Comparison of ENCODE assay signal across 9 mouse cellular contexts in the genomic region with DNA sequence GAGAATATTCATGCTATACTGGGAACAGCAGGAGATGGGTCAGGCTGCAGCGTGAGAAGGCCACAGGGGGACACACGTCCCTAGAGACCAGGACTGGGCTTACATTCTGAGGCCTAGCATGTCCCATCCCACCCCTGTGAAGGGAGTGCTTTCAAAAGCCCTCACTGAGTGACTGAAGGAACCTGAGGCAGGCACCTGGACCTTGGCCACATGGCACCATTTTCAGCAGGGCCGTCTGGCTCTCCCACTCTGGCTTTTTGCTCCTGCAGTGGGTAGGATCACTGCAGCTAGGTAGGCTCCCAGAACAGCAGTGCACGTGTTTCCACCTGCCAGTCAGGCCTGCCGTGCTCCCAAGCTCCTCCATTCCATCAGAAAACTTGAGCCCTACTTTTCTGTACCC. TPM values are rescaled to one million over a fixed set of nuclear protein-coding genes. Genes with fewer than 3 reads are reported as not detected.
DNase-seq lines count a peak whose midpoint lies in the region; ATAC-seq and TF ChIP-seq lines count a peak whose summit lies in the region.
"Had no signal": no experiment of that assay in that cellular context is flagged by ENCODE, and none has a peak within 500 bp of the region (broad histone marks: within the 10 kb centered on the region; RNA-seq: fewer than 3 reads in every experiment).

No protein-coding gene starts in this region.

- H3K27me3 ChIP-seq in heart, embryonic 12.5 days (replicated peaks) = no peaks in the 10 kb centered on the region
- no peaks in the 10 kb centered on the region for H3K27me3 ChIP-seq in lung, embryonic 16.5 days (ENCODE audit: control insufficient read depth, insufficient read depth, low read depth, low read length)
- H3K27me3 ChIP-seq in hindbrain, embryonic 11.5 days (ENCODE audit: control insufficient read depth, insufficient read depth, low read length) = no peaks in the 10 kb centered on the region
- no peaks in the 10 kb centered on the region for H3K27me3 ChIP-seq in liver, postnatal 0 days (ENCODE audit: insufficient read depth, low read length)

- no peak for ATAC-seq in heart, embryonic 12.5 days (ENCODE audit: insufficient number of reproducible peaks, low FRiP score)
- no peak for ATAC-seq in lung, embryonic 16.5 days (ENCODE audit: low read depth)
- ATAC-seq in hindbrain, embryonic 11.5 days (ENCODE audit: low FRiP score) = no peak
- no peak for ATAC-seq in liver, postnatal 0 days

- no peak overlapping the region for H3K9ac ChIP-seq in heart, embryonic 12.5 days
- H3K9ac ChIP-seq in lung, embryonic 16.5 days (ENCODE audit: low read length) = no peak overlapping the region
- H3K9ac ChIP-seq in hindbrain, embryonic 11.5 days (ENCODE audit: low read depth, low read length) = no peak overlapping the region
- no peak overlapping the region for H3K9ac ChIP-seq in liver, postnatal 0 days (replicated peaks)

- peak overlapping the region; percentile 63 for H3K27ac ChIP-seq in heart, embryonic 12.5 days (ENCODE audit: poor library complexity, severe bottlenecking)
- peak overlapping the region; percentile 80 for H3K27ac ChIP-seq in lung, embryonic 16.5 days (ENCODE audit: low read length)
- H3K27ac ChIP-seq in hindbrain, embryonic 11.5 days (ENCODE audit: low read depth, low read length) = peak overlapping the region; percentile 13; the same call in 1 of the 2 replicates
- peak overlapping the region; percentile 63 for H3K27ac ChIP-seq in liver, postnatal 0 days (ENCODE audit: low read depth)

- peaks cover 50% of the 10 kb centered on the region for H3K4me1 ChIP-seq in heart, embryonic 12.5 days (replicated peaks)
- peaks cover 83% of the 10 kb centered on the region for H3K4me1 ChIP-seq in lung, embryonic 16.5 days (replicated peaks; ENCODE audit: control insufficient read depth, insufficient read depth, low read length)
- H3K4me1 ChIP-seq in hindbrain, embryonic 11.5 days (replicated peaks; ENCODE audit: control insufficient read depth, insufficient read depth, low read length) = peaks cover 9% of the 10 kb centered on the region
- peaks cover 65% of the 10 kb centered on the region for H3K4me1 ChIP-seq in liver, postnatal 0 days (ENCODE audit: insufficient read depth)

- TF ChIP-seq CTCF in liver, postnatal 0 days (IDR thresholded peaks at IDR 0.05; ENCODE audit: low read depth) = no peak

- no peak overlapping the region for H3K4me2 ChIP-seq in heart, embryonic 12.5 days
- no peak overlapping the region for H3K4me2 ChIP-seq in lung, embryonic 16.5 days (ENCODE audit: low read depth, low read length)
- H3K4me2 ChIP-seq in hindbrain, embryonic 11.5 days (replicated peaks; ENCODE audit: low read depth, low read length) = no peak overlapping the region
- H3K4me2 ChIP-seq in liver, postnatal 0 days (ENCODE audit: low read depth, low read length) = no peak overlapping the region

- 76% methylated on average over 5 of the region's 5 CpGs for WGBS in heart, embryonic 12.5 days
- 66% methylated on average over 5 of the region's 5 CpGs for whole genome bisulfite sequencing in lung, embryonic 16.5 days
- 76% methylated on average over 5 of the region's 5 CpGs for WGBS in hindbrain, embryonic 11.5 days
- 70% methylated on average over 5 of the region's 5 CpGs for WGBS in liver, postnatal 0 days (ENCODE audit: insufficient replicate concordance)

- no peak for DNase-seq in heart, postnatal 4 days
- DNase-seq in lung, adult 18-20 months = no peak
- no peak for DNase-seq in hindbrain, embryonic 11.5 days (ENCODE audit: low spot score)
- DNase-seq in liver, postnatal 0 days = no peak
- no peak for DNase-seq in adrenal gland, postnatal 36 days
- no peak for DNase-seq in right cerebral cortex, postnatal 25 days

- H3K9me3 ChIP-seq in heart, embryonic 12.5 days (replicated peaks) = no peaks in the 10 kb centered on the region
- no peaks in the 10 kb centered on the region for H3K9me3 ChIP-seq in lung, embryonic 16.5 days (ENCODE audit: control insufficient read depth, low read length)
- H3K9me3 ChIP-seq in hindbrain, embryonic 11.5 days (ENCODE audit: control insufficient read depth, low read length) = no peaks in the 10 kb centered on the region
- no peaks in the 10 kb centered on the region for H3K9me3 ChIP-seq in liver, postnatal 0 days (ENCODE audit: low read length)

- no peak for TF ChIP-seq EP300 in liver, postnatal 0 days (IDR thresholded peaks at IDR 0.05; ENCODE audit: low read depth)

- no peaks in the 10 kb centered on the region for H3K36me3 ChIP-seq in heart, embryonic 12.5 days
- no peaks in the 10 kb centered on the region for H3K36me3 ChIP-seq in lung, embryonic 16.5 days (ENCODE audit: control insufficient read depth, insufficient read depth, low read length)
- no peaks in the 10 kb centered on the region for H3K36me3 ChIP-seq in hindbrain, embryonic 11.5 days (ENCODE audit: control insufficient read depth, insufficient read depth, low read length)
- no peaks in the 10 kb centered on the region for H3K36me3 ChIP-seq in liver, postnatal 0 days (replicated peaks; ENCODE audit: insufficient read depth, low read length)

- H3K4me3 ChIP-seq in heart, embryonic 12.5 days = no peak overlapping the region
- H3K4me3 ChIP-seq in lung, embryonic 16.5 days (ENCODE audit: low read length) = no peak overlapping the region
- H3K4me3 ChIP-seq in hindbrain, embryonic 11.5 days (ENCODE audit: low read depth, low read length) = no peak overlapping the region
- no peak overlapping the region for H3K4me3 ChIP-seq in liver, postnatal 0 days (ENCODE audit: low read depth, low read length)

RNA-seq across cellular contexts. Expression of gene Spns2, which starts 21.2 kb away (rescaled TPM):
- polyA plus RNA-seq in heart, embryonic 12.5 days (2016; fragmentation: Nextera tagmentation; extraction: Ambion mirVana) = 3.3 and 3.5 TPM in 2 replicates
- 10 to 100 TPM; 17.0 to 18.0 TPM for total RNA-seq in heart, postnatal 4 days (2021)
- 3.1 and 3.2 TPM in 2 replicates for polyA plus RNA-seq in lung, embryonic 16.5 days (2015; fragmentation: Nextera tagmentation; extraction: Ambion mirVana)
- polyA plus RNA-seq in hindbrain, embryonic 11.5 days (2014; fragmentation: Nextera tagmentation; extraction: Ambion mirVana) = 5.3 and 6.2 TPM in 2 replicates
- 4.1 and 4.9 TPM in 2 replicates for polyA plus RNA-seq in liver, postnatal 0 days (2015; fragmentation: Nextera tagmentation; extraction: Ambion mirVana)
- 1 to 10 TPM; 2.2 to 3.4 TPM for total RNA-seq in adrenal gland, postnatal 36 days (2021)

RNA-seq across cellular contexts. Expression of gene Mybbp1a, which starts 27.4 kb away (rescaled TPM):
- 99.5 and 106 TPM in 2 replicates for polyA plus RNA-seq in heart, embryonic 12.5 days (2016; fragmentation: Nextera tagmentation; extraction: Ambion mirVana)
- 10 to 100 TPM; 55.6 to 55.9 TPM for total RNA-seq in heart, postnatal 4 days (2021)
- 106 and 126 TPM in 2 replicates for polyA plus RNA-seq in lung, embryonic 16.5 days (2015; fragmentation: Nextera tagmentation; extraction: Ambion mirVana)
- 112 and 145 TPM in 2 replicates for polyA plus RNA-seq in hindbrain, embryonic 11.5 days (2014; fragmentation: Nextera tagmentation; extraction: Ambion mirVana)
- 40.2 and 44.5 TPM in 2 replicates for polyA plus RNA-seq in liver, postnatal 0 days (2015; fragmentation: Nextera tagmentation; extraction: Ambion mirVana)
- total RNA-seq in adrenal gland, postnatal 36 days (2021) = 100 to 1,000 TPM in 1 of 2 experiments, 10 to 100 TPM in 1; 86.3 to 101 TPM

RNA-seq across cellular contexts. Expression of gene Ggt6, which starts 33.2 kb away (rescaled TPM):
- polyA plus RNA-seq in heart, embryonic 12.5 days (2016; fragmentation: Nextera tagmentation; extraction: Ambion mirVana) = not detected in 2 replicates
- not detected for total RNA-seq in heart, postnatal 4 days (2021)
- polyA plus RNA-seq in lung, embryonic 16.5 days (2015; fragmentation: Nextera tagmentation; extraction: Ambion mirVana) = 0.19 TPM in 1 of 2 replicates, not detected in the other
- polyA plus RNA-seq in hindbrain, embryonic 11.5 days (2014; fragmentation: Nextera tagmentation; extraction: Ambion mirVana) = not detected in 2 replicates
- 0.79 and 1.2 TPM in 2 replicates for polyA plus RNA-seq in liver, postnatal 0 days (2015; fragmentation: Nextera tagmentation; extraction: Ambion mirVana)
- total RNA-seq in adrenal gland, postnatal 36 days (2021) = 1 to 10 TPM in 1 of 2 experiments, under 1 TPM in 1; 0.79 to 5.3 TPM
- total RNA-seq: left cerebral cortex, postnatal 25 days had no signal

RNA-seq across cellular contexts. Expression of gene Smtnl2, which starts 57.0 kb away (rescaled TPM):
- 191 and 194 TPM in 2 replicates for polyA plus RNA-seq in heart, embryonic 12.5 days (2016; fragmentation: Nextera tagmentation; extraction: Ambion mirVana)
- 10 to 100 TPM; 62.2 to 63.4 TPM for total RNA-seq in heart, postnatal 4 days (2021)
- 133 and 136 TPM in 2 replicates for polyA plus RNA-seq in lung, embryonic 16.5 days (2015; fragmentation: Nextera tagmentation; extraction: Ambion mirVana)
- polyA plus RNA-seq in hindbrain, embryonic 11.5 days (2014; fragmentation: Nextera tagmentation; extraction: Ambion mirVana) = 4.7 and 8.7 TPM in 2 replicates
- polyA plus RNA-seq in liver, postnatal 0 days (2015; fragmentation: Nextera tagmentation; extraction: Ambion mirVana) = 3.5 and 4.0 TPM in 2 replicates
- 1 to 10 TPM; 1.7 to 2.4 TPM for total RNA-seq in adrenal gland, postnatal 36 days (2021)

Comparison
In these comparisons a context has a peak if more than half of its experiments do, and no peak if none do; other contexts are left out.
1. H3K27ac ChIP-seq: peak in every context shown above with its lines; median percentile 80 in lung, embryonic 16.5 days; 63 in heart, embryonic 12.5 days; 63 in liver, postnatal 0 days; 13 in hindbrain, embryonic 11.5 days.